Mouse (Mus musculus) MEL (cell line): ENCODE data around the gene Cnot6l.

Source experiments
- CTCF ChIP-seq, 3 experiments: IDR thresholded peaks in 2 of 3; conservative IDR thresholded peaks in 1 of 3; 2 replicates each; pipeline ENCODE4 v1.5.1; 2011 to 2012; ENCODE audit warnings: low read length in 3 of 3, low read depth in 2 of 3, mild to moderate bottlenecking in 2 of 3, improper control_type of control experiment in 1 of 3, inconsistent platforms in 1 of 3, mixed read lengths in 1 of 3, moderate library complexity in 1 of 3; ENCODE audit not compliant: control insufficient read depth in 1 of 3, insufficient read depth in 1 of 3, poor library complexity in 1 of 3, severe bottlenecking in 1 of 3
- HCFC1 ChIP-seq: IDR thresholded peaks from 2 replicates; pipeline ENCODE4 v1.6.1; 2012; ENCODE audit warnings: low read depth, mild to moderate bottlenecking, inconsistent platforms, low read length, improper control_type of control experiment, moderate library complexity
- JUND ChIP-seq: IDR thresholded peaks from 2 replicates; pipeline ENCODE4 v1.6.1; 2011; ENCODE audit warnings: low read depth, mild to moderate bottlenecking, improper control_type of control experiment, low read length
- MAX ChIP-seq: IDR thresholded peaks from 2 replicates; pipeline ENCODE4 v1.6.1; 2011; ENCODE audit warnings: low read length, improper control_type of control experiment
- MYC ChIP-seq: IDR thresholded peaks from 2 replicates; pipeline ENCODE4 v1.6.1; 2011; ENCODE audit warnings: low read depth, mild to moderate bottlenecking, low read length, improper control_type of control experiment, moderate library complexity
- NELFE ChIP-seq: IDR thresholded peaks from 2 replicates; pipeline ENCODE4 v1.6.1; 2011; ENCODE audit warnings: low read depth, low read length, improper control_type of control experiment
- RCOR1 ChIP-seq: IDR thresholded peaks from 2 replicates; pipeline ENCODE4 v1.6.1; 2012; ENCODE audit warnings: low read depth, mild to moderate bottlenecking, inconsistent platforms, low read length, improper control_type of control experiment
- TBP ChIP-seq: IDR thresholded peaks from 2 replicates; pipeline ENCODE4 v1.8.0; 2011; ENCODE audit warnings: low read depth, low read length, improper control_type of control experiment
- UBTF ChIP-seq: IDR thresholded peaks from 2 replicates; pipeline ENCODE4 v1.6.1; 2012; ENCODE audit warnings: low read depth, mild to moderate bottlenecking, inconsistent platforms, low read length, improper control_type of control experiment, moderate library complexity, borderline replicate concordance; ENCODE audit not compliant: insufficient read depth
- ZKSCAN1 ChIP-seq: IDR thresholded peaks from 2 replicates; pipeline ENCODE4 v1.6.1; 2012; ENCODE audit warnings: low read depth, mild to moderate bottlenecking, inconsistent platforms, low read length, improper control_type of control experiment, moderate library complexity

GRCm38 (mm10) chr5:96209459-96209858, 45.5 kb upstream of the Cnot6l start, which contains the start of gene Mrpl1:
- TF ChIP-seq JUND (no peak), RCOR1 (peak; percentile 98), NELFE (no peak), TBP (no peak), HCFC1 (no peak), MYC (no peak), CTCF (IDR thresholded peaks at IDR 0.05 in 2 of 3, conservative IDR thresholded peaks at IDR 0.05 in 1 of 3; ENCODE audit: control insufficient read depth in 1 of 3, insufficient read depth in 1 of 3, low read depth in 2 of 3, low read length in 3 of 3, poor library complexity in 1 of 3, severe bottlenecking in 1 of 3) (no peak), ZKSCAN1 (no peak), MAX (no peak), UBTF (no peak)
